Mouse (Mus musculus) myocyte (in vitro differentiated cells): ENCODE measurements around the gene Hip1. TPM values are rescaled to one million over a fixed set of nuclear protein-coding genes. Genes with fewer than 3 reads are reported as not detected.

ENCODE experiments used
- H3K27me3 ChIP-seq: one replicate; pipeline ENCODE4 v1.6.1; 2011; ENCODE audit not compliant: control insufficient read depth, insufficient read depth, insufficient read length
- H3K36me3 ChIP-seq: one replicate; pipeline ENCODE4 v1.6.1; 2011; ENCODE audit not compliant: control insufficient read depth, insufficient read depth
- H3K4me2 ChIP-seq: one replicate; pipeline ENCODE4 v1.6.1; 2011; ENCODE audit warnings: low read depth, control low read depth
- H3K4me3 ChIP-seq: one replicate; pipeline ENCODE4 v1.5.1; 2011; ENCODE audit warnings: mild to moderate bottlenecking, control low read depth, moderate library complexity
- H3K79me2 ChIP-seq: one replicate; pipeline ENCODE4 v1.6.1; 2011; ENCODE audit not compliant: control insufficient read depth, insufficient read depth
- H3ac ChIP-seq: one replicate; pipeline ENCODE4 v1.6.1; 2011; ENCODE audit not compliant: control insufficient read depth, insufficient read length
- CEBPB ChIP-seq: IDR thresholded peaks from 2 replicates; pipeline ENCODE4 v1.6.1; 2011; ENCODE audit warnings: mild to moderate bottlenecking, moderate library complexity; ENCODE audit not compliant: poor library complexity, insufficient read depth, severe bottlenecking
- E2F4 ChIP-seq: IDR thresholded peaks from one replicate; pipeline ENCODE4 v1.6.1; 2011; ENCODE audit warnings: mild to moderate bottlenecking, control low read depth, moderate library complexity; ENCODE audit not compliant: insufficient read depth
- MAX ChIP-seq: IDR thresholded peaks from one replicate; pipeline ENCODE4 v1.6.1; 2011; ENCODE audit warnings: low read depth, mild to moderate bottlenecking, control low read depth
- MYOD1 ChIP-seq, 3 experiments: IDR thresholded peaks; one replicate each; pipeline ENCODE4 v1.6.1; 2011; ENCODE audit warnings: control low read depth in 2 of 3, low read depth in 2 of 3, mild to moderate bottlenecking in 2 of 3, moderate library complexity in 1 of 3; ENCODE audit not compliant: insufficient read length in 2 of 3, control insufficient read depth in 1 of 3
- MYOG ChIP-seq, 3 experiments: IDR thresholded peaks; one replicate each; pipeline ENCODE4 v1.6.1; 2011; ENCODE audit warnings: control low read depth in 2 of 3, low read depth in 2 of 3, mild to moderate bottlenecking in 2 of 3; ENCODE audit not compliant: insufficient read length in 2 of 3, control insufficient read depth in 1 of 3, insufficient read depth in 1 of 3
- POLR2A ChIP-seq: IDR thresholded peaks from one replicate; pipeline ENCODE4 v1.6.1; 2011; ENCODE audit warnings: low read depth, mild to moderate bottlenecking, control low read depth, moderate library complexity; ENCODE audit not compliant: insufficient read length
- POLR2AphosphoS2 ChIP-seq: IDR thresholded peaks from one replicate; pipeline ENCODE4 v1.6.1; 2011; ENCODE audit warnings: low read depth, control low read depth; ENCODE audit not compliant: insufficient read length
- REST ChIP-seq: IDR thresholded peaks from one replicate; pipeline ENCODE4 v1.6.1; 2011; ENCODE audit warnings: mild to moderate bottlenecking, control low read depth, moderate library complexity; ENCODE audit not compliant: insufficient read depth, insufficient read length
- SRF ChIP-seq: IDR thresholded peaks from one replicate; pipeline ENCODE4 v1.6.1; 2011; ENCODE audit warnings: low read depth; ENCODE audit not compliant: control insufficient read depth, insufficient read length
- TCF12 ChIP-seq: IDR thresholded peaks from one replicate; pipeline ENCODE4 v1.6.1; 2011; ENCODE audit warnings: mild to moderate bottlenecking, control low read depth; ENCODE audit not compliant: poor library complexity, insufficient read depth, severe bottlenecking
- TCF3 ChIP-seq: IDR thresholded peaks from one replicate; pipeline ENCODE4 v1.6.1; 2011; ENCODE audit warnings: low read depth, control low read depth; ENCODE audit not compliant: insufficient read length
- USF1 ChIP-seq: IDR thresholded peaks from one replicate; pipeline ENCODE4 v1.6.1; 2011; ENCODE audit warnings: low read depth, mild to moderate bottlenecking, control low read depth, moderate library complexity
- polyA plus RNA-seq: library from polyadenylated mRNA; unstranded; fragments of >200 nt; fragmentation: generic; extraction: Trizol; gene quantifications from one replicate; pipeline ENCODE4 v1.2.1, GENCODE M21; 2012; ENCODE audit warnings: missing spikeins

Hip1 gene
- polyA plus RNA-seq, 1 experiment, result 65.2 TPM

DNA sequence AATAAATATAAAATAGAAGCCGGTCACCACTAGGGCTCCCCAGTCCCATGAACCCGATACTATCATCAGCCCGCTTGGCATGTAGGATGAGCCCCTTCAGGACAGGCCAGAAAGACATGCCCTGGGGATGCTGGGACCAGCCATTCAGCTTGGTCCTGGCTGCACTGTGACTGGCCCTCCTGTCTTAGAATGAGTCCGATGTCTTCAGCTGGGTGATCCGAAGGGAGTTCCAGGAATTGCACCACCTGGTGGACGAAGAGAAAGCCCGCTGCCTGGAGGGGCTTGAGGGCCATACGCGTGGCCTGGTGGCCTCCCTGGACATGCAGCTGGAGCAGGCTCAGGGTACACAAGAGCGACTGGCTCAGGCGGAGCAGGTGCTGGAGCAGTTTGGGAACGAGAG, 181.4 kb downstream of the Hip1 start:
- TF ChIP-seq MYOG (IDR thresholded peaks at IDR 0.05; ENCODE audit: control insufficient read depth in 1 of 3, insufficient read depth in 1 of 3, insufficient read length in 2 of 3, low read depth in 2 of 3), result no peak
- no peak for TF ChIP-seq SRF
- TF ChIP-seq MYOD1 (IDR thresholded peaks at IDR 0.05; ENCODE audit: control insufficient read depth in 1 of 3, insufficient read length in 2 of 3, low read depth in 2 of 3), result no peak
- no peak for TF ChIP-seq TCF12
- TF ChIP-seq REST, result no peak
- no peak for TF ChIP-seq POLR2A
- H3K36me3 ChIP-seq, result no peaks in the 10 kb centered on the region
- no peak overlapping the region for H3K4me2 ChIP-seq
- H3K27me3 ChIP-seq, result peaks cover 4% of the 10 kb centered on the region
- no peak overlapping the region for H3ac ChIP-seq
- no peaks in the 10 kb centered on the region for H3K79me2 ChIP-seq
- H3K4me3 ChIP-seq, result no peak overlapping the region

DNA sequence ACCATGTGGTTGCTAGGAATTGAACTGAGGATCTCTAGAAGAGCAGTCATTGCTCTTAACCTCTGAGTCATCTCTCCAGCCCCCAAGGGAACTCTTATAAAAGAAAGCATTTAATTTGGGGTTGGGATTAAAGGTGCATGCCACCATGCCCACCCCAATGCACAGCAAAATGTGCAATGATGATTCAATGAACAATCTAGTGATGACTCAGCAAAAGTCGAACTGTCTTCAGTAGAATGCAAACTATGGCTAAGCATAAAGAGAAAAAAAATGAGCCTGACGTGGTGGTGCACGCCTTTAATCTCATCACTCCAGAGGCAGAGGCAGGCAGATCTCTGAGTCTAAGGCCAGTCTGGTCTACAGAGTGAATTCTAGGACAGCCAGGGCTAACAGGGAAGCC, 182.3 kb downstream of the Hip1 start:
- no peaks in the 10 kb centered on the region for H3K79me2 ChIP-seq
- no peak overlapping the region for H3K4me2 ChIP-seq
- peaks cover 8% of the 10 kb centered on the region for H3K27me3 ChIP-seq
- no peak for TF ChIP-seq CEBPB
- TF ChIP-seq TCF12, result no peak
- no peak for TF ChIP-seq USF1
- TF ChIP-seq TCF3, result no peak
- no peak for TF ChIP-seq MAX
- no peak for TF ChIP-seq MYOD1 (IDR thresholded peaks at IDR 0.05; ENCODE audit: control insufficient read depth in 1 of 3, insufficient read length in 2 of 3, low read depth in 2 of 3)
- TF ChIP-seq POLR2A, result no peak
- TF ChIP-seq REST, result no peak
- TF ChIP-seq POLR2AphosphoS2, result no peak
- no peak for TF ChIP-seq E2F4
- no peak for TF ChIP-seq SRF
- TF ChIP-seq MYOG (IDR thresholded peaks at IDR 0.05; ENCODE audit: control insufficient read depth in 1 of 3, insufficient read depth in 1 of 3, insufficient read length in 2 of 3, low read depth in 2 of 3), result no peak
- no peak overlapping the region for H3K4me3 ChIP-seq
- H3ac ChIP-seq, result no peak overlapping the region
- no peaks in the 10 kb centered on the region for H3K36me3 ChIP-seq

DNA sequence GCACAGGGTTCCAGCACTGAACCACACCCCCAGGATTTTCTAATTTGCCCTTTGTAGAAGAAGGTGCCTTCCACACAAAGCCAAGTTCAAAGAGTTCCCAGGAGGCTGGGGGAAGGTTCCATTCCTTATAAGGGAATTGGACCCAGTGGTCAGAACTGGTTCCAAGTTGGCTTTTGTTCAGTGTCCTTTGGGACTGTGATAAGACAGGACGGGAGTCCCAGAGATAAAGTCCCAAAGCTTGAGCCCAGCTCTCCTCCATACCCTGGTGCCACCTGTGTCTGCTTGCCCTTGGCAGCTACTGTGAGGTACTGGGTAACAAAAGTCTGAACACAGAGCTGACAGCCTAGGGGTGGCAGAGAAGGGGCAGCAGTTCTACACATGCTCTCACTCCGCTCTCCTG, 185.1 kb downstream of the Hip1 start:
- H3K36me3 ChIP-seq, result no peaks in the 10 kb centered on the region
- no peaks in the 10 kb centered on the region for H3K79me2 ChIP-seq
- no peak overlapping the region for H3K4me3 ChIP-seq
- TF ChIP-seq SRF (no peak), TCF3 (no peak), CEBPB (no peak), POLR2A (no peak), E2F4 (no peak), MAX (no peak), USF1 (no peak), TCF12 (no peak), MYOD1 (IDR thresholded peaks at IDR 0.05; ENCODE audit: control insufficient read depth in 1 of 3, insufficient read length in 2 of 3, low read depth in 2 of 3) (no peak), POLR2AphosphoS2 (no peak), MYOG (IDR thresholded peaks at IDR 0.05; ENCODE audit: control insufficient read depth in 1 of 3, insufficient read depth in 1 of 3, insufficient read length in 2 of 3, low read depth in 2 of 3) (no peak), REST (no peak)
- no peak overlapping the region for H3ac ChIP-seq
- H3K27me3 ChIP-seq, result peaks cover 14% of the 10 kb centered on the region
- H3K4me2 ChIP-seq, result no peak overlapping the region

DNA sequence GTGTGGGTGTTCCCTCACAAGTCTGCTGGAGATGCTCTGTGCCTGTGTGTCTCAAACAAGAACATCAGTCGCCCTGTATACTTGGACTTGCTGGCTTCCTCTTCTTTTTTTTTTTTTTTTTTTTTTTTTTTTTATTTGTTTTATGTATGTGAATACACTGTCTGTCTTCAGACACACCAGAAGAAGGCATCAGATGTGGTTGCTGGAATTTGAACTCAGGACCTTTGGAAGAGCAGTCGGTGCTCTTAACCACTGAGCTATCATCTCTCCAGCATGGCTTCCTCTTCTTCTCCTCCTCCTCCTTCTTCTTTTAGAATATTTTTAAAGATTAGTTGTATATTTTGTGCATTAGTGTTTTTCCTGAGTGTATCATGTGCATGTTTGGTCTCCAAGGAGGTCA, 187.4 kb downstream of the Hip1 start:
- Histone ChIP-seq H3K4me2 (no peak overlapping the region), H3K79me2 (no peaks in the 10 kb centered on the region), H3K27me3 (peaks cover 30% of the 10 kb centered on the region), H3K4me3 (no peak overlapping the region), H3ac (no peak overlapping the region), H3K36me3 (no peaks in the 10 kb centered on the region)
- TF ChIP-seq SRF (no peak), CEBPB (no peak), POLR2AphosphoS2 (no peak), E2F4 (no peak), POLR2A (no peak)

Other genes with a start within 250 kb of the Hip1 start
- not detected for gene Fkbp6, start 195.1 kb downstream of the Hip1 start, polyA plus RNA-seq
- not detected for gene Trim50, start 191.8 kb downstream of the Hip1 start, polyA plus RNA-seq
- 22.7 TPM for gene Nsun5, start 175.2 kb downstream of the Hip1 start, polyA plus RNA-seq
- 14.0 TPM for gene Pom121, start 150.6 kb downstream of the Hip1 start, polyA plus RNA-seq
- not detected for gene Ccl26, start 18.4 kb upstream of the Hip1 start, polyA plus RNA-seq
- gene Ccl24, start 27.9 kb upstream of the Hip1 start, polyA plus RNA-seq, result not detected
- 16.7 TPM for gene Rhbdd2, start 87.5 kb upstream of the Hip1 start, polyA plus RNA-seq
- gene Por, start 124.9 kb upstream of the Hip1 start, polyA plus RNA-seq, result 90.6 TPM
- gene Tmem120a, start 199.3 kb upstream of the Hip1 start, polyA plus RNA-seq, result 32.7 TPM
- gene Styxl1, start 233.3 kb upstream of the Hip1 start, polyA plus RNA-seq, result 0.07 TPM
- gene Mdh2, start 233.4 kb upstream of the Hip1 start, polyA plus RNA-seq, result 725 TPM